Mouse (Mus musculus): Measurements from ENCODE around the gene Doc2a. TPM values are rescaled to one million over a fixed set of nuclear protein-coding genes. Genes with fewer than 3 reads are reported as not detected.

Gene Doc2a
- polyA plus RNA-seq (2017; shearing (Covaris generic)) = not detected

GRCm38 (mm10) chr7:126847116-126847420 lies at the start of gene Doc2a:
TSS of gene Doc2a (plus strand) at chr7:126847416.

GRCm38 (mm10) chr7:126831539-126831938 lies 15.7 kb upstream of the Doc2a start, which contains the start of gene 4930451I11Rik:
TSS of gene 4930451I11Rik (minus strand) at chr7:126831639.

GRCm38 (mm10) chr7:126861429-126862130 lies 14.4 kb downstream of the Doc2a start, which contains the start of gene Hirip3:
TSS of gene Hirip3 (plus strand) at chr7:126861972.

GRCm38 (mm10) chr7:126862147-126862784 lies 15.1 kb downstream of the Doc2a start, which contains the start of gene Ino80e:
TSS of gene Ino80e (minus strand) at chr7:126862377.

GRCm38 (mm10) chr7:126884286-126885164 lies 37.3 kb downstream of the Doc2a start, which contains the start of gene Taok2:
TSS of gene Taok2 (minus strand) at chr7:126884703.

Other genes with a start within 250 kb of the Doc2a start
- gene Nupr1, start 216.6 kb upstream of the Doc2a start, polyA plus RNA-seq (2017; shearing (Covaris generic)) = not detected
- gene Sgf29, start 198.1 kb upstream of the Doc2a start, polyA plus RNA-seq (2017; shearing (Covaris generic)) = 62.4 TPM
- not detected for gene Sult1a1, start 171.0 kb upstream of the Doc2a start, polyA plus RNA-seq (2017; shearing (Covaris generic))
- gene Bola2, start 152.0 kb upstream of the Doc2a start, polyA plus RNA-seq (2017; shearing (Covaris generic)) = 70.2 TPM
- gene Slx1b, start 151.6 kb upstream of the Doc2a start, polyA plus RNA-seq (2017; shearing (Covaris generic)) = 2.2 TPM
- gene Coro1a, start 139.6 kb upstream of the Doc2a start, polyA plus RNA-seq (2017; shearing (Covaris generic)) = 1,641 TPM
- gene Mapk3, start 87.8 kb upstream of the Doc2a start, polyA plus RNA-seq (2017; shearing (Covaris generic)) = 20.2 TPM
- not detected for gene Gdpd3, start 81.1 kb upstream of the Doc2a start, polyA plus RNA-seq (2017; shearing (Covaris generic))
- gene Ypel3, start 70.5 kb upstream of the Doc2a start, polyA plus RNA-seq (2017; shearing (Covaris generic)) = 370 TPM
- gene Tbx6, start 65.9 kb upstream of the Doc2a start, polyA plus RNA-seq (2017; shearing (Covaris generic)) = 2.2 TPM
- 384 TPM for gene Ppp4c, start 54.9 kb upstream of the Doc2a start, polyA plus RNA-seq (2017; shearing (Covaris generic))
- not detected for gene Fam57b, start 49.7 kb upstream of the Doc2a start, polyA plus RNA-seq (2017; shearing (Covaris generic))
- gene 4930451I11Rik, start 15.8 kb upstream of the Doc2a start, polyA plus RNA-seq (2017; shearing (Covaris generic)) = not detected
- gene Hirip3, start 14.6 kb downstream of the Doc2a start, polyA plus RNA-seq (2017; shearing (Covaris generic)) = 8.3 TPM
- gene Ino80e, start 15.0 kb downstream of the Doc2a start, polyA plus RNA-seq (2017; shearing (Covaris generic)) = 51.8 TPM
- 35.6 TPM for gene Taok2, start 37.3 kb downstream of the Doc2a start, polyA plus RNA-seq (2017; shearing (Covaris generic))
- gene Tmem219, start 75.5 kb downstream of the Doc2a start, polyA plus RNA-seq (2017; shearing (Covaris generic)) = 28.4 TPM
- gene Kctd13, start 81.5 kb downstream of the Doc2a start, polyA plus RNA-seq (2017; shearing (Covaris generic)) = 41.2 TPM
- not detected for gene Asphd1, start 102.2 kb downstream of the Doc2a start, polyA plus RNA-seq (2017; shearing (Covaris generic))
- 0.82 TPM for gene Sez6l2, start 103.1 kb downstream of the Doc2a start, polyA plus RNA-seq (2017; shearing (Covaris generic))
- 115 TPM for gene Cdipt, start 128.5 kb downstream of the Doc2a start, polyA plus RNA-seq (2017; shearing (Covaris generic))
- gene Cdiptos, start 128.7 kb downstream of the Doc2a start, polyA plus RNA-seq (2017; shearing (Covaris generic)) = 0.45 TPM
- 61.2 TPM for gene Mvp, start 167.2 kb downstream of the Doc2a start, polyA plus RNA-seq (2017; shearing (Covaris generic))
- not detected for gene Pagr1b, start 169.1 kb downstream of the Doc2a start, polyA plus RNA-seq (2017; shearing (Covaris generic))
- gene Pagr1a, start 169.9 kb downstream of the Doc2a start, polyA plus RNA-seq (2017; shearing (Covaris generic)) = 19.7 TPM
- 57.3 TPM for gene Gm42742, start 173.7 kb downstream of the Doc2a start, polyA plus RNA-seq (2017; shearing (Covaris generic))
- 13.1 TPM for gene Prrt2, start 173.8 kb downstream of the Doc2a start, polyA plus RNA-seq (2017; shearing (Covaris generic))
- 95.1 TPM for gene Maz, start 179.6 kb downstream of the Doc2a start, polyA plus RNA-seq (2017; shearing (Covaris generic))
- 2.9 TPM for gene Kif22, start 195.1 kb downstream of the Doc2a start, polyA plus RNA-seq (2017; shearing (Covaris generic))
- gene Zg16, start 239.9 kb downstream of the Doc2a start, polyA plus RNA-seq (2017; shearing (Covaris generic)) = not detected
- gene AI467606, start 243.9 kb downstream of the Doc2a start, polyA plus RNA-seq (2017; shearing (Covaris generic)) = 66.8 TPM

Measured in effector memory CD4-positive, alpha-beta T cell, adult 5 months (primary cell).